Mouse (Mus musculus): ENCODE measurements at regions not wholly inside any gene's neighbourhood (a gene's known extent, or its start where the extent isn't known, plus 50 kb on each side); places are given as distances from the start of the nearest gene placed in this dataset.
A peak's percentile ranks its signal among the peaks of the same experiment; 100 is the strongest.

GRCm38 (mm10) chr16:76194291-76194690, 172.2 kb upstream of the Samsn1 start:
- 57% methylated on average over 2 of the region's 2 CpGs for WGBS
- no peaks in the 10 kb centered on the region for H3K4me1 ChIP-seq (ENCODE audit: control insufficient read depth, insufficient read depth, low read length)
- H3K9me3 ChIP-seq (ENCODE audit: control insufficient read depth, low read length): no peaks in the 10 kb centered on the region
- H3K36me3 ChIP-seq (ENCODE audit: control insufficient read depth, insufficient read depth, low read length): no peaks in the 10 kb centered on the region
- H3K4me3 ChIP-seq (ENCODE audit: low read length): no peak overlapping the region
- no peak overlapping the region for H3K27ac ChIP-seq (ENCODE audit: low read length)
- peak; percentile 44; the same call in 1 of the 2 replicates for ATAC-seq
- no peak overlapping the region for H3K9ac ChIP-seq (ENCODE audit: low read depth, low read length)
- H3K4me2 ChIP-seq (ENCODE audit: low read depth, low read length): no peak overlapping the region
- H3K27me3 ChIP-seq (replicated peaks; ENCODE audit: control insufficient read depth, insufficient read depth, low read length): no peaks in the 10 kb centered on the region

- no peaks in the 10 kb centered on the region for H3K36me3 ChIP-seq (ENCODE audit: control insufficient read depth, insufficient read depth, low read length)
- H3K9ac ChIP-seq (ENCODE audit: low read depth, low read length): no peak overlapping the region
- no peak overlapping the region for H3K27ac ChIP-seq (ENCODE audit: low read length)
- no peak overlapping the region for H3K4me3 ChIP-seq (ENCODE audit: low read length)
- 90% methylated on average over 10 of the region's 10 CpGs for WGBS
- no peak for ATAC-seq
- no peak overlapping the region for H3K4me2 ChIP-seq (ENCODE audit: low read depth, low read length)
- H3K9me3 ChIP-seq (ENCODE audit: control insufficient read depth, low read length): no peaks in the 10 kb centered on the region
- no peaks in the 10 kb centered on the region for H3K4me1 ChIP-seq (ENCODE audit: control insufficient read depth, insufficient read depth, low read length)
- no peaks in the 10 kb centered on the region for H3K27me3 ChIP-seq (replicated peaks; ENCODE audit: control insufficient read depth, insufficient read depth, low read length)
These were observed 169.1 kb upstream of the Samsn1 start for GRCm38 (mm10) chr16:76191135-76191534.

- Histone ChIP-seq H3K27ac (ENCODE audit: low read length) (no peak overlapping the region), H3K9me3 (ENCODE audit: control insufficient read depth, low read length) (no peaks in the 10 kb centered on the region), H3K4me2 (ENCODE audit: low read depth, low read length) (no peak overlapping the region), H3K36me3 (ENCODE audit: control insufficient read depth, insufficient read depth, low read length) (no peaks in the 10 kb centered on the region), H3K4me1 (ENCODE audit: control insufficient read depth, insufficient read depth, low read length) (no peaks in the 10 kb centered on the region), H3K27me3 (replicated peaks; ENCODE audit: control insufficient read depth, insufficient read depth, low read length) (no peaks in the 10 kb centered on the region), H3K4me3 (ENCODE audit: low read length) (no peak overlapping the region), H3K9ac (ENCODE audit: low read depth, low read length) (no peak overlapping the region)
- ATAC-seq: no peak
- WGBS: 83% methylated on average over 2 of the region's 2 CpGs
These were observed 161.5 kb upstream of the Samsn1 start for GRCm38 (mm10) chr16:76183556-76183955.

GRCm38 (mm10) chr16:76183105-76183504, 161.0 kb upstream of the Samsn1 start:
- ATAC-seq: no peak
- Histone ChIP-seq H3K9me3 (ENCODE audit: control insufficient read depth, low read length) (no peaks in the 10 kb centered on the region), H3K4me3 (ENCODE audit: low read length) (no peak overlapping the region), H3K4me1 (ENCODE audit: control insufficient read depth, insufficient read depth, low read length) (no peaks in the 10 kb centered on the region), H3K27ac (ENCODE audit: low read length) (no peak overlapping the region), H3K9ac (ENCODE audit: low read depth, low read length) (no peak overlapping the region), H3K27me3 (replicated peaks; ENCODE audit: control insufficient read depth, insufficient read depth, low read length) (no peaks in the 10 kb centered on the region), H3K4me2 (ENCODE audit: low read depth, low read length) (no peak overlapping the region), H3K36me3 (ENCODE audit: control insufficient read depth, insufficient read depth, low read length) (no peaks in the 10 kb centered on the region)
- 37% methylated on average over 3 of the region's 3 CpGs for WGBS

- no peak overlapping the region for H3K9ac ChIP-seq (ENCODE audit: low read depth, low read length)
- no peaks in the 10 kb centered on the region for H3K36me3 ChIP-seq (ENCODE audit: control insufficient read depth, insufficient read depth, low read length)
- no peaks in the 10 kb centered on the region for H3K27me3 ChIP-seq (replicated peaks; ENCODE audit: control insufficient read depth, insufficient read depth, low read length)
- ATAC-seq: no peak
- no peaks in the 10 kb centered on the region for H3K9me3 ChIP-seq (ENCODE audit: control insufficient read depth, low read length)
- WGBS: 76% methylated on average over 3 of the region's 3 CpGs
- H3K4me3 ChIP-seq (ENCODE audit: low read length): no peak overlapping the region
- no peaks in the 10 kb centered on the region for H3K4me1 ChIP-seq (ENCODE audit: control insufficient read depth, insufficient read depth, low read length)
- no peak overlapping the region for H3K4me2 ChIP-seq (ENCODE audit: low read depth, low read length)
- H3K27ac ChIP-seq (ENCODE audit: low read length): no peak overlapping the region
These were observed 159.5 kb upstream of the Samsn1 start for GRCm38 (mm10) chr16:76181596-76181995.

GRCm38 (mm10) chr16:76167651-76168050, 145.6 kb upstream of the Samsn1 start:
- Histone ChIP-seq H3K36me3 (ENCODE audit: control insufficient read depth, insufficient read depth, low read length) (no peaks in the 10 kb centered on the region), H3K27me3 (replicated peaks; ENCODE audit: control insufficient read depth, insufficient read depth, low read length) (no peaks in the 10 kb centered on the region), H3K9ac (ENCODE audit: low read depth, low read length) (no peak overlapping the region), H3K4me2 (ENCODE audit: low read depth, low read length) (no peak overlapping the region), H3K4me3 (ENCODE audit: low read length) (no peak overlapping the region), H3K9me3 (ENCODE audit: control insufficient read depth, low read length) (no peaks in the 10 kb centered on the region), H3K27ac (ENCODE audit: low read length) (no peak overlapping the region), H3K4me1 (ENCODE audit: control insufficient read depth, insufficient read depth, low read length) (no peaks in the 10 kb centered on the region)
- WGBS: 62% methylated on average over 2 of the region's 2 CpGs
- ATAC-seq: no peak

GRCm38 (mm10) chr16:76160879-76161278, 138.8 kb upstream of the Samsn1 start:
- ATAC-seq: no peak
- no peaks in the 10 kb centered on the region for H3K27me3 ChIP-seq (replicated peaks; ENCODE audit: control insufficient read depth, insufficient read depth, low read length)
- no peaks in the 10 kb centered on the region for H3K9me3 ChIP-seq (ENCODE audit: control insufficient read depth, low read length)
- H3K4me2 ChIP-seq (ENCODE audit: low read depth, low read length): no peak overlapping the region
- H3K27ac ChIP-seq (ENCODE audit: low read length): no peak overlapping the region
- H3K36me3 ChIP-seq (ENCODE audit: control insufficient read depth, insufficient read depth, low read length): no peaks in the 10 kb centered on the region
- 73% methylated on average over 5 of the region's 5 CpGs for WGBS
- no peak overlapping the region for H3K9ac ChIP-seq (ENCODE audit: low read depth, low read length)
- H3K4me3 ChIP-seq (ENCODE audit: low read length): no peak overlapping the region
- H3K4me1 ChIP-seq (ENCODE audit: control insufficient read depth, insufficient read depth, low read length): no peaks in the 10 kb centered on the region

- Histone ChIP-seq H3K27me3 (replicated peaks; ENCODE audit: control insufficient read depth, insufficient read depth, low read length) (no peaks in the 10 kb centered on the region), H3K9ac (ENCODE audit: low read depth, low read length) (no peak overlapping the region), H3K4me2 (ENCODE audit: low read depth, low read length) (no peak overlapping the region), H3K9me3 (ENCODE audit: control insufficient read depth, low read length) (no peaks in the 10 kb centered on the region), H3K36me3 (ENCODE audit: control insufficient read depth, insufficient read depth, low read length) (no peaks in the 10 kb centered on the region), H3K27ac (ENCODE audit: low read length) (no peak overlapping the region), H3K4me1 (ENCODE audit: control insufficient read depth, insufficient read depth, low read length) (no peaks in the 10 kb centered on the region), H3K4me3 (ENCODE audit: low read length) (no peak overlapping the region)
- ATAC-seq: no peak
- WGBS: 95% methylated on average over 7 of the region's 7 CpGs
These were observed 136.5 kb upstream of the Samsn1 start for GRCm38 (mm10) chr16:76158585-76158984.

- no peak overlapping the region for H3K27ac ChIP-seq (ENCODE audit: low read length)
- H3K27me3 ChIP-seq (replicated peaks; ENCODE audit: control insufficient read depth, insufficient read depth, low read length): no peaks in the 10 kb centered on the region
- H3K4me3 ChIP-seq (ENCODE audit: low read length): no peak overlapping the region
- H3K9ac ChIP-seq (ENCODE audit: low read depth, low read length): no peak overlapping the region
- no peak overlapping the region for H3K4me2 ChIP-seq (ENCODE audit: low read depth, low read length)
- no peak for ATAC-seq
- no peaks in the 10 kb centered on the region for H3K9me3 ChIP-seq (ENCODE audit: control insufficient read depth, low read length)
- 67% methylated on average over 12 of the region's 12 CpGs for WGBS
- no peaks in the 10 kb centered on the region for H3K36me3 ChIP-seq (ENCODE audit: control insufficient read depth, insufficient read depth, low read length)
- no peaks in the 10 kb centered on the region for H3K4me1 ChIP-seq (ENCODE audit: control insufficient read depth, insufficient read depth, low read length)
These were observed 131.9 kb upstream of the Samsn1 start for GRCm38 (mm10) chr16:76153766-76154525.

- H3K27me3 ChIP-seq (replicated peaks; ENCODE audit: control insufficient read depth, insufficient read depth, low read length): no peaks in the 10 kb centered on the region
- H3K4me1 ChIP-seq (ENCODE audit: control insufficient read depth, insufficient read depth, low read length): no peaks in the 10 kb centered on the region
- no peak overlapping the region for H3K4me2 ChIP-seq (ENCODE audit: low read depth, low read length)
- no peak for ATAC-seq
- H3K27ac ChIP-seq (ENCODE audit: low read length): no peak overlapping the region
- no peaks in the 10 kb centered on the region for H3K9me3 ChIP-seq (ENCODE audit: control insufficient read depth, low read length)
- H3K9ac ChIP-seq (ENCODE audit: low read depth, low read length): no peak overlapping the region
- no peaks in the 10 kb centered on the region for H3K36me3 ChIP-seq (ENCODE audit: control insufficient read depth, insufficient read depth, low read length)
- 63% methylated on average over 5 of the region's 5 CpGs for WGBS
- no peak overlapping the region for H3K4me3 ChIP-seq (ENCODE audit: low read length)
These were observed 127.5 kb upstream of the Samsn1 start for GRCm38 (mm10) chr16:76149581-76149980.

Measured in intestine, embryonic 16.5 days (tissue).